Mouse (Mus musculus) common myeloid progenitor, adult 5-6 weeks (primary cell): ENCODE results near the gene Cdkal1. TPM values are rescaled to one million over a fixed set of nuclear protein-coding genes. Genes with fewer than 3 reads are reported as not detected.

Experiments used
- ATAC-seq: replicated peaks from 2 replicates; pipeline ENCODE4 v1.8.0; 2016; ENCODE audit warnings: low read depth, mild to moderate bottlenecking, moderate TSS enrichment, inconsistent platforms; ENCODE audit not compliant: poor library complexity, severe bottlenecking
- total RNA-seq: library from RNA; stranded (forward); fragments of 200-1000, 187-1606 nt; gene quantifications from 2 replicates; pipeline ENCODE4 v1.2.3, GENCODE M21; 2017

Gene Cdkal1
- total RNA-seq, 1 experiment from 2014 or later = 62.7 TPM

DNA sequence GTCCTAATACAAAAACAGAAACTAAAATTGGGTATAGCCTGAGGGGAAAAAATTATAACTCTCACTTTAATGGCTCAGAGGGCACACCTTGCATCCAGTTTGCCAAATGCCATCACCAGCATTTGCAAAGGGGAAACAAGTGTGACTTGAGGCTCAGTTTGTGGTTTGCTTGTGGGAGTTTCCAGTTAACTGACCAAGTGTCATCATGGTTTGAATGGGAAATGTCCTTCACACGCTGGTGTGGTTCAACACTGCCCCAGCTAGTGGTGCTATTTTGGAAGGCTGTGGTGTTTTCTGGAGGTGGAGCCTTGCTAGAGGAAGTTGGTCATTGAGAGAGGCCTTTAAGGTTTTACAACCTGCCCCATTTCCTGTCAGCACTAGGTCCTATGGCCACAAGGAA, 686.1 kb downstream of the Cdkal1 start:
- ATAC-seq = no peak

GRCm38 (mm10) chr13:29164845-29165524, 690.5 kb downstream of the Cdkal1 start:
- no peak for ATAC-seq

DNA sequence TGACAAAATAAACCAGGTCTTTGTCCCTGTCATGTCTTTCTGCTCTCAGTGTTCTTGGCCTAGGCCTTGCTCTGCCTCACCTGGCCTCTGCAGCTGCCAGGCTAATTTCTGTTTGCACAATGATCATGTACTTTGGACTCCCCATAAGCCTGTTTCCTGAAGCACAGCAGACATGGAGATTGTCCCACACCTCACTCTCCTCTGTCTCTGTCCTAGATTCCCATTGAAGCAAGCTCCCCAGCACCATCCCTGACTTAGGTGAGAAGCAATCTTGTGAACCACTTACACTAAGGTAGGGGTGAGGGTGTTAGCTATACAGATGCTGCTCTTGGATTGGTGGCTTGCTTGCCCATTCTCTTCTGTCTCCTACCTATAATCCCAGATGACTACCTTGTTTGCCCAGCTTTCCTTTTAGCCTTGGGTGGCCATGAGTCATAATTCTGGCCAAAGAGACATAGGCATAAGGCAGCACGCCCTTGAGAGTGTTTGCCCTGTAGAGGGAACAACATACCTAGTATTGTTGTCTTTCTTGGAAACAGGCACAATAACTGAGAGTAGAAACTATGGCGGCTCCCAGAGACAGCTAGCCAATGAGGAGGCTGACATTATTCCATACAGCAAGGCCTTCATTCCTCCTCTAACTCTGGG, 692.5 kb downstream of the Cdkal1 start:
- no peak for ATAC-seq

DNA sequence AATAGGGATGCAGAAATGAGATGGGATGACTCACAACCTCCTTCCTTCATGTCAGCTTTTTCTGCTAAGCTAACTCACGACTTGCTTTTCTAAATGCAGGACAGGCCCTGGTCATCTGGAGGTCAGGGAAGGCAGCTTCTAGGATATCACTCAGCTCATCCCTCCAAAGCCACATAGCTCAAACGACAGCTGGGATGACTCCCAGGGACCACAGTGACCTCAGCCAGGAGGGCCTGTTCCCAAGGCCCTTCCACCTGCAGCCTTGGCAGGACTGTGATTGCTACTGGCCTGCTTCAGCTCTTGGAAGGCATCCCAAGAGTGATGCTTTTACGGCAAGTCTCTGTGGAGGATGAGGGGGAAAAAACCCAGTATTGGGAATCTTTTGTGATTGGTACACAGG, 693.0 kb downstream of the Cdkal1 start:
- ATAC-seq = no peak

DNA sequence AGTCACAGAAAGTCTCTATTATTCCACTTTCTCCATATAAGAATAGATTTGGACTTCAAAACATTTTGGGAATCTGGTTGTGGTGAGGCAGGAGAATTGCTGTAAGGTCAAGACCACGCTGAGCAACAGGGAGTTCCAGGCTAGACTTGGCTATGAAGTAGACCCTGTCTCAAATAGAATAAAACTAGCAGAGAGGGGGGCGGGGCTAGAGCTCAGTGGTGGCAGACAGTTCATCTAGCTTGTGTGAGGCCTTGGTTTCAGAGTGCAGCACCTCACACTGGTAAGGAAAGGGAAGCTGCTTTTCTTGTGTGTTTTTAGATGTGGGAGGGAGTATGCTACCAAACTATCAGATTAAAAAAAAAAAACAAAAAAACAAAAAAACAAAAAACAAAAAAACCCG, 694.0 kb downstream of the Cdkal1 start:
- ATAC-seq = no peak

DNA sequence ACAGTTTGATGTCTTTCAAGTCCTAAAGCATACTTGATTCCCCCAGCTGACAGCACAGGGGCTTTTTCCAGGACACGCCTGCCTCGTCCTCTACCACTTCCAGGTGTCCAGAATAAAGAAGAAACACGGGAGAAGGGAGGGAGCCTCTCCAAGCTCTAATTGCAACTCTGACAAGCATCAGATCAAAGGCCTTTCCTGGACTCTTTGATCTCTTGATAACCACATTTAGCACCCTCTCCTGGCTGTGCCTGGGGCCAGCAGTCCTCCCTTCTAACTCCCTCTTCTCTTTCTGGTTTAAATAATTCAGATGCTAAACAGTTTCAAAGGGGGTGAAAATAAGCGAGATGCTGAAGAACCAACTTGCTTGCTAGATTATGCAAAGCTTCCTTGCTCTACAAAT, 698.8 kb downstream of the Cdkal1 start:
- no peak for ATAC-seq

DNA sequence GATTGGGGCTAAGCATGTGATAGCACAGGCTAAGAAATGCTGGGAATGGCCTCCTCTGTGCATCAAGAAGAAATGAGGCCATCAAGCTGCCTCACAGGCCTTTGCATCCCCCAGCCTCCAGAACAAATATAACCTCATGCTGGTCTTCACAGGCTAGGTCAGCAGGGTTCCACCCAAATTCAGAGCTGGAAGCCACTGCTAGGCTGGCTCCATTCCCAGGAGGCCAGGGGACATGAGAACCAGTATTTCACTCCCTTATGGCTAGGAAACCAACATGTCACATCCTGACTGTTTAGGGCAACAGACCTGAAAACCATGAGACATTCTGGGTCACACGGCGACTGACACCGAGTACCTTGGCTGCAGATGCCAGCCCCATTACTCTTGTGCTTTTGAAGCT, 700.2 kb downstream of the Cdkal1 start:
- ATAC-seq = no peak

- ATAC-seq = no peak
Observed at GRCm38 (mm10) chr13:29150120-29150519, 705.4 kb downstream of the Cdkal1 start.

DNA sequence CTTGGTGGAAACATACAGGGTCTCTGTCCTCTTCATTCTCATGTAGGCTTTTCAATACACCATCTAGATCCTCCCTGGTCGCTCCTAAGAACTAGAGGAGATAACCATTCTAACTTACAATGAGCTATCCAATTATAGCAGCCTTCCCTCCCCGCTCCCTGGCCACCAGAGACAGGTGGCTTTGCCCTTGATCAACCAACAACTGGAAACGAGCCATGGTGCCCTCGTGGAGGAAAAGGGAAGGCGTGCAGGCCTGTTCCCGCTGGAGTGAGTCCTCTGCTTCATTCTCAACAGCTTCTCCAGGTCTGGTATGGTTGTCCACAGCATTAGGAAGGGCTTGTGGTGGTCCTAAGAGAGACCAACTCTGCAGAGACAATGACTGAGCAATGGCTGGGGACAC, 706.1 kb downstream of the Cdkal1 start:
- no peak for ATAC-seq

DNA sequence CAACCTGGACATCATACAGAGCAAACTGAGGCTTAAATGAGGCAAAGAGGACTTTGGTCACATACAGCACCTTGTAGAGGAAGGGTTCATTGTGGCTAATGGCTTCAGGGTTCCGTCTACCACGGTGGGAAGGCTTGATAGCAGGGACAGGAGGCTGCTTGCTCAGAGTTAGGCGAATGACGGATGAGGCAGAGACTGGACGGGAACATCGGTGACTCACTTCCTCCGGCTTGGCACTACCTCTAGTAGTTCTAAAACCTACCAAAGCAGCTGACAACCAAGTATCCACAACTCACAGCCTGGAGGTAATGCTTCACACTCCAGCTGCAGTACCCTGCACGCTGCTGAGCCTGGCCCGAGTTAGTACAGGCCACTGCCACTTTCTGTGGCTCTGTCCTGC, 706.9 kb downstream of the Cdkal1 start:
- no peak for ATAC-seq

Other genes starting within 250 kb of the Cdkal1 start
- 13.5 and 15.1 TPM in 2 replicates for gene E2f3, start 130.4 kb upstream of the Cdkal1 start, total RNA-seq